Mouse (Mus musculus): ENCODE results near the gene Myo5c. TPM values are rescaled to one million over a fixed set of nuclear protein-coding genes. Genes with fewer than 3 reads are reported as not detected.

The Myo5c gene
- polyA plus RNA-seq, 1 experiment = 5.0 TPM

- no peak overlapping the region for H3K4me3 ChIP-seq (ENCODE audit: insufficient read depth, low read length)
- H3K4me1 ChIP-seq (ENCODE audit: control insufficient read depth, insufficient read depth, low read length) = no peaks in the 10 kb centered on the region
- no peak for TF ChIP-seq POLR2A (IDR thresholded peaks at IDR 0.05; ENCODE audit: extremely low read depth, insufficient read depth, low read length)
- no peak for TF ChIP-seq CTCF (IDR thresholded peaks at IDR 0.05; ENCODE audit: extremely low read depth, insufficient read depth, low read length)
- no peak overlapping the region for H3K27ac ChIP-seq (ENCODE audit: insufficient read depth, low read length)
Measured at GRCm38 (mm10) chr9:75270382-75270781, 38.6 kb downstream of the Myo5c start.

DNA sequence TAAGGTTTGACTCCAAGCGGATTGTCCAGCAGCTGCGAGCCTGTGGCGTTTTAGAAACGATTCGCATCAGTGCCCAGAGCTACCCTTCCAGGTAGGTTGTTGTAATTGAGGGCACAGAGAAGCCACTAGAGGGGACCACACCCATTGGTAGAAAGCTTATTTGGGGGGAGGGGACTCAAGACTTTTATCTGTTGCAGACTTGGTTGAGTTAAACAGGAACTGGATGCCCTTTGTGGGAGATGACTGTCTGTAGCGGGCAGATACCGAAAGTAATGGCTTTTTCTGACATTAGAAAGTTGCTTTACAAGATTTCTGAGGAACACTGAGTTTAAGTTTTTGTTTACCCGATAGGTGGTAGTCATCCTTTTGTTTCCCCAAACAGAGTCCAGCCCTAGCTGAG is 39.7 kb downstream of the Myo5c start:
- no peak for TF ChIP-seq CTCF (IDR thresholded peaks at IDR 0.05; ENCODE audit: extremely low read depth, insufficient read depth, low read length)
- TF ChIP-seq POLR2A (IDR thresholded peaks at IDR 0.05; ENCODE audit: extremely low read depth, insufficient read depth, low read length) = no peak
- H3K4me1 ChIP-seq (ENCODE audit: control insufficient read depth, insufficient read depth, low read length) = no peaks in the 10 kb centered on the region

DNA sequence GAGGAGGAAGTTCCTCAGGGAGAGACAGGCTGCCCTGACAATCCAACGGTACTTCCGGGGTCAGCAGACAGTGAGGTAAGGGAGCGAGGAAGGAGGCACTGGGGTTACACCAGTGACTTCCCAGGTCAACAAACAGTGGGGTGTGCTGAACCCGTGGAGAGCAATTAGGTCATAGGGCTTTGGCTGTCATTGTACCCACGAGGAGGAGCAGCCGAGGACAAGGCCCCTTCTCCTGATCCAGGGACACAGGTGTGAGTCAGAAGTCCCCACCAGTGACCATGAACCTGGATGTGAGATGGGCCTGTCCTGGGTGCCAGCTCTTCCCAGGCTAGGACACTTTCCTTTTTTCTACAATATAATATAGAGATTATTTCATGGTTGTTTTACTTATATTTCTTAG is 41.8 kb downstream of the Myo5c start:
- H3K27ac ChIP-seq (ENCODE audit: insufficient read depth, low read length) = no peak overlapping the region
- H3K4me1 ChIP-seq (ENCODE audit: control insufficient read depth, insufficient read depth, low read length) = no peaks in the 10 kb centered on the region
- H3K4me3 ChIP-seq (ENCODE audit: insufficient read depth, low read length) = no peak overlapping the region
- TF ChIP-seq CTCF (IDR thresholded peaks at IDR 0.05; ENCODE audit: extremely low read depth, insufficient read depth, low read length) (no peak), POLR2A (IDR thresholded peaks at IDR 0.05; ENCODE audit: extremely low read depth, insufficient read depth, low read length) (no peak)

More for the DNA sequence above, 39.7 kb downstream of the Myo5c start:
- Histone ChIP-seq H3K4me3 (ENCODE audit: insufficient read depth, low read length) (no peak overlapping the region), H3K27ac (ENCODE audit: insufficient read depth, low read length) (no peak overlapping the region)

DNA sequence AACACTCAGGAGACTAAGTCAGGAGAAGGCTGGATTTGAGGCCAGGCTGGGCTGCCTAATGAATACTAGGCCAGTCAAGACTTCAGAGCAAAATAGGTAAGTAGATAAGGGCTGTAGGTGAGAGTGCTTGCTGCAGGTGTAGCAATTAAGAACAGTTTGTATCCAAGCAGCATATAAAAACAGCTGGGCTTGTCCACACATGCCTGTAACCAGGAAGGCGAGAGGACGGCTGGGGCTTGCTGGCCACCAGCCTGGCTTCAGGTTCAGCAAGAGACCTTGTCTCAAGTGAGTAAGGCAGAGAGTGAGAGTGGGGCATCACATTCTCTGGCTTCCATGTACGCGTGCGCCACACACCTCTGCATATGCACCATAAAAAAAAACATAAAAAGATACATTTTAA is 42.7 kb downstream of the Myo5c start:
- H3K4me3 ChIP-seq (ENCODE audit: insufficient read depth, low read length) = no peak overlapping the region
- no peak overlapping the region for H3K27ac ChIP-seq (ENCODE audit: insufficient read depth, low read length)
- TF ChIP-seq POLR2A (IDR thresholded peaks at IDR 0.05; ENCODE audit: extremely low read depth, insufficient read depth, low read length) (no peak), CTCF (IDR thresholded peaks at IDR 0.05; ENCODE audit: extremely low read depth, insufficient read depth, low read length) (no peak)
- H3K4me1 ChIP-seq (ENCODE audit: control insufficient read depth, insufficient read depth, low read length) = no peaks in the 10 kb centered on the region

DNA sequence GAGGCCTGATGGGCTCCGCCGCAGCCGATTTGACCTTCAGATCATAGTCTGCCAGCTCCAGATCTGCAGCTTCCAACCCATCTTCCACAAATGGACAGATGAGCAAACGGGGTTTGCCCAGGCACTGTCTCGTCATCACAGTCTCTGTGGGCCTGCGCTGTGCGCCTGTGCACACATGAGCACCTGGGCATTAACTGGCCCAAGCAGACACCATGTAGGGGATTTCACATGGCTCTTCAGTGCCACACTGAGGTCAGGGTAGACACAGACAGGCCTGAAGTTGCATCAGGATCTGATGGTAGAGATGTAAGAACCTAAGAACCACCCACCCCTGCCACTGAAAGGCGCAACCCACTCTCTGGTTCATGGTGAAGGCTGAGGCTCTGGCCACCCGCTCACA is 43.2 kb downstream of the Myo5c start:
- no peak overlapping the region for H3K4me3 ChIP-seq (ENCODE audit: insufficient read depth, low read length)
- TF ChIP-seq CTCF (IDR thresholded peaks at IDR 0.05; ENCODE audit: extremely low read depth, insufficient read depth, low read length) = no peak
- TF ChIP-seq POLR2A (IDR thresholded peaks at IDR 0.05; ENCODE audit: extremely low read depth, insufficient read depth, low read length) = no peak
- H3K27ac ChIP-seq (ENCODE audit: insufficient read depth, low read length) = no peak overlapping the region
- no peaks in the 10 kb centered on the region for H3K4me1 ChIP-seq (ENCODE audit: control insufficient read depth, insufficient read depth, low read length)

GRCm38 (mm10) chr9:75280814-75281213 is 49.0 kb downstream of the Myo5c start:
- no peak for TF ChIP-seq POLR2A (IDR thresholded peaks at IDR 0.05; ENCODE audit: extremely low read depth, insufficient read depth, low read length)
- TF ChIP-seq CTCF (IDR thresholded peaks at IDR 0.05; ENCODE audit: extremely low read depth, insufficient read depth, low read length) = peak; percentile 57
- H3K27ac ChIP-seq (ENCODE audit: insufficient read depth, low read length) = no peak overlapping the region
- no peak overlapping the region for H3K4me3 ChIP-seq (ENCODE audit: insufficient read depth, low read length)
- H3K4me1 ChIP-seq (ENCODE audit: control insufficient read depth, insufficient read depth, low read length) = no peaks in the 10 kb centered on the region

DNA sequence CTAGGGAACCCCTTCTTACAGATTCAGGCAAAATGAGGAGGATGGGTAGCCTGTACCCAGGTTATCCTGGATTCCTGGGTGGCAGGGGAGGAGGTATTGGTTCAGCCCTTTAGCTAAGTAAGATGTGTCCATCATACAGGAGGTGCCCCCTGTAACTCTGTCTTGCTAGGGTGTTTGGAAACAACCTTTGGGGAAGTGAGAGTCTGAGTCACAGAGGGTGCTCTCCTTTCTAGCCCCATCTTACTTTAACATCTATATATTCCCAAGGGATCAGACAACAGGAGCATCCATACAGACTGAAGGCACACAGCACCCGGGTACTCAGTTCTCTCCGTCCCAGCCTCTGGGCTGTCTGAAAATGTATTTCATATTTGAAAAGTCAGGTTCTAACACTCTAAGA is 50.4 kb downstream of the Myo5c start:
- Histone ChIP-seq H3K4me3 (ENCODE audit: insufficient read depth, low read length) (no peak overlapping the region), H3K4me1 (ENCODE audit: control insufficient read depth, insufficient read depth, low read length) (no peaks in the 10 kb centered on the region), H3K27ac (ENCODE audit: insufficient read depth, low read length) (no peak overlapping the region)
- TF ChIP-seq CTCF (IDR thresholded peaks at IDR 0.05; ENCODE audit: extremely low read depth, insufficient read depth, low read length) (no peak), POLR2A (IDR thresholded peaks at IDR 0.05; ENCODE audit: extremely low read depth, insufficient read depth, low read length) (no peak)

GRCm38 (mm10) chr9:75282830-75283229 is 51.0 kb downstream of the Myo5c start:
- TF ChIP-seq POLR2A (IDR thresholded peaks at IDR 0.05; ENCODE audit: extremely low read depth, insufficient read depth, low read length) (no peak), CTCF (IDR thresholded peaks at IDR 0.05; ENCODE audit: extremely low read depth, insufficient read depth, low read length) (peak; percentile 94)
- Histone ChIP-seq H3K4me1 (ENCODE audit: control insufficient read depth, insufficient read depth, low read length) (no peaks in the 10 kb centered on the region), H3K27ac (ENCODE audit: insufficient read depth, low read length) (no peak overlapping the region), H3K4me3 (ENCODE audit: insufficient read depth, low read length) (no peak overlapping the region)

DNA sequence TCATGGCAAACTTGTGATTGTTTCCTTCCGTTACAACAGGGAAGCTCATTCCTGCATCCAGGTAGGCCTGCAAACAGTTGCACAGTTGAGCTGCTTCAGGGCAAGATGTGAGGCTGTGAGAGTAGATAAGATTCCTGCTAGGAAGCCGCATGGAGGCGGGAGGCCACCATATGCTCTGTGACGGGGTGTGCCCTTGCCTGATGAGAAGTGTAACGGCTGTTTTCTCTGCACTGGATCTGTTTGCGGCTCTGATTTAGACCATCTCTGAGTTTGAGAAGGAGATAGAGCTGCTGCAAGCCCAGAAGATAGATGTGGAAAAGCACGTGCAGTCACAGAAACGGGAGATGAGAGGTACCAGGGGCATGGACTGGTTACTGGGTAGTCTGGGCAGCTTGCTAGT is 51.8 kb downstream of the Myo5c start:
- Histone ChIP-seq H3K27ac (ENCODE audit: insufficient read depth, low read length) (no peak overlapping the region), H3K4me1 (ENCODE audit: control insufficient read depth, insufficient read depth, low read length) (no peaks in the 10 kb centered on the region), H3K4me3 (ENCODE audit: insufficient read depth, low read length) (no peak overlapping the region)
- TF ChIP-seq POLR2A (IDR thresholded peaks at IDR 0.05; ENCODE audit: extremely low read depth, insufficient read depth, low read length) (no peak), CTCF (IDR thresholded peaks at IDR 0.05; ENCODE audit: extremely low read depth, insufficient read depth, low read length) (no peak)

- Histone ChIP-seq H3K4me1 (ENCODE audit: control insufficient read depth, insufficient read depth, low read length) (no peaks in the 10 kb centered on the region), H3K4me3 (ENCODE audit: insufficient read depth, low read length) (no peak overlapping the region), H3K27ac (ENCODE audit: insufficient read depth, low read length) (no peak overlapping the region)
- TF ChIP-seq CTCF (IDR thresholded peaks at IDR 0.05; ENCODE audit: extremely low read depth, insufficient read depth, low read length) (no peak), POLR2A (IDR thresholded peaks at IDR 0.05; ENCODE audit: extremely low read depth, insufficient read depth, low read length) (no peak)
Measured at GRCm38 (mm10) chr9:75285363-75285762, 53.5 kb downstream of the Myo5c start.

- H3K4me3 ChIP-seq (ENCODE audit: insufficient read depth, low read length) = no peak overlapping the region
- TF ChIP-seq CTCF (IDR thresholded peaks at IDR 0.05; ENCODE audit: extremely low read depth, insufficient read depth, low read length) (no peak), POLR2A (IDR thresholded peaks at IDR 0.05; ENCODE audit: extremely low read depth, insufficient read depth, low read length) (no peak)
Measured at GRCm38 (mm10) chr9:75287636-75288035, 55.8 kb downstream of the Myo5c start.

More at GRCm38 (mm10) chr9:75287636-75288035, 55.8 kb downstream of the Myo5c start:
- Histone ChIP-seq H3K27ac (ENCODE audit: insufficient read depth, low read length) (no peak overlapping the region), H3K4me1 (ENCODE audit: control insufficient read depth, insufficient read depth, low read length) (no peaks in the 10 kb centered on the region)

Measured in cortical plate, adult 2 months (tissue).